Mouse (Mus musculus): ENCODE data around the gene Gm20388. TPM values are rescaled to one million over a fixed set of nuclear protein-coding genes. Genes with fewer than 3 reads are reported as not detected.

Gene Gm20388
- polyA plus RNA-seq, 1 experiment from 2014 or later, result 7.4 TPM

- Histone ChIP-seq H3K4me3 (replicated peaks) (no peak overlapping the region), H3K4me1 (peaks cover 4% of the 10 kb centered on the region; the same call in 1 of the 2 replicates), H3K27ac (no peak overlapping the region), H3K4me2 (no peak overlapping the region), H3K9ac (no peak overlapping the region), H3K36me3 (no peaks in the 10 kb centered on the region), H3K9me3 (replicated peaks) (no peaks in the 10 kb centered on the region), H3K27me3 (0 out of 2 replicates have a peak, but pooled peaks cover 1% of the 10 kb centered on the region)
- 78% methylated on average over 10 of the region's 10 CpGs for WGBS
- ATAC-seq (replicated peaks; ENCODE audit: low FRiP score), result no peak
These were observed 2457.9 kb downstream of the Gm20388 start for GRCm38 (mm10) chr8:122368494-122368893.

- WGBS, result 10% methylated on average over 9 of the region's 9 CpGs
- Histone ChIP-seq H3K4me3 (replicated peaks) (no peak overlapping the region), H3K9me3 (replicated peaks) (no peaks in the 10 kb centered on the region), H3K4me1 (peaks cover 4% of the 10 kb centered on the region; the same call in 1 of the 2 replicates), H3K9ac (no peak overlapping the region), H3K27me3 (no peaks in the 10 kb centered on the region), H3K4me2 (no peak overlapping the region), H3K27ac (no peak overlapping the region), H3K36me3 (no peaks in the 10 kb centered on the region)
- no peak; the same call in 1 of the 2 replicates for ATAC-seq (replicated peaks; ENCODE audit: low FRiP score)
These were observed 2459.0 kb downstream of the Gm20388 start for GRCm38 (mm10) chr8:122369665-122370064.

DNA sequence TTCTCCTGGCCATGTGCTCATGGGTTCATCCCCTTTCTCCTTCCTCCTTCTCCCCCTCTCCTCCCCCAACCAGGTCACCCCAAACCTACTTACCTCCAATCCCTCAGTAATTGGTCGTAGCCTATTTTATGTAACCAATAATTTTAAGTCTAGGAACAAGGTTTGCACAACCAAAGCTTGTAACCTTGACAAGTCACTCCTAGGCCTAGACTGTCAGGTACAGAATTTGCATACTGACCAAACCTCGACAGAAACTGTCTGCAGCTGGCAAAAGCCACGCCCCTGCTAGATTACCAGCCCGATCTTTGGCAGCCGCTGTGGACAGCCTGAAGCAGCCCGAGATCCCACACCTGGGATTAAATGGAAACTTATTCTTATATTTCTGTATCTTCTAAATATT is 2461.1 kb downstream of the Gm20388 start:
- no peaks in the 10 kb centered on the region for H3K36me3 ChIP-seq
- no peak overlapping the region for H3K9ac ChIP-seq
- no peak overlapping the region for H3K4me2 ChIP-seq
- H3K27me3 ChIP-seq, result no peaks in the 10 kb centered on the region
- 73% methylated on average over 6 of the region's 6 CpGs for WGBS
- H3K4me3 ChIP-seq (replicated peaks), result no peak overlapping the region
- no peak for ATAC-seq (replicated peaks; ENCODE audit: low FRiP score)
- no peak overlapping the region for H3K27ac ChIP-seq
- no peaks in the 10 kb centered on the region for H3K9me3 ChIP-seq (replicated peaks)
- peaks cover 11% of the 10 kb centered on the region; the same call in 1 of the 2 replicates for H3K4me1 ChIP-seq

GRCm38 (mm10) chr8:122375320-122375719 is 2464.7 kb downstream of the Gm20388 start:
- no peak overlapping the region for H3K27ac ChIP-seq
- H3K9ac ChIP-seq, result no peak overlapping the region
- 92% methylated on average over 7 of the region's 7 CpGs for WGBS
- H3K4me3 ChIP-seq (replicated peaks), result peak overlapping the region; percentile 92; the same call in 1 of the 2 replicates
- H3K27me3 ChIP-seq, result no peaks in the 10 kb centered on the region
- ATAC-seq (replicated peaks; ENCODE audit: low FRiP score), result no peak
- peaks cover 16% of the 10 kb centered on the region for H3K36me3 ChIP-seq
- H3K4me2 ChIP-seq, result peak overlapping the region; percentile 68
- no peaks in the 10 kb centered on the region for H3K9me3 ChIP-seq (replicated peaks)
- peaks cover 28% of the 10 kb centered on the region for H3K4me1 ChIP-seq

DNA sequence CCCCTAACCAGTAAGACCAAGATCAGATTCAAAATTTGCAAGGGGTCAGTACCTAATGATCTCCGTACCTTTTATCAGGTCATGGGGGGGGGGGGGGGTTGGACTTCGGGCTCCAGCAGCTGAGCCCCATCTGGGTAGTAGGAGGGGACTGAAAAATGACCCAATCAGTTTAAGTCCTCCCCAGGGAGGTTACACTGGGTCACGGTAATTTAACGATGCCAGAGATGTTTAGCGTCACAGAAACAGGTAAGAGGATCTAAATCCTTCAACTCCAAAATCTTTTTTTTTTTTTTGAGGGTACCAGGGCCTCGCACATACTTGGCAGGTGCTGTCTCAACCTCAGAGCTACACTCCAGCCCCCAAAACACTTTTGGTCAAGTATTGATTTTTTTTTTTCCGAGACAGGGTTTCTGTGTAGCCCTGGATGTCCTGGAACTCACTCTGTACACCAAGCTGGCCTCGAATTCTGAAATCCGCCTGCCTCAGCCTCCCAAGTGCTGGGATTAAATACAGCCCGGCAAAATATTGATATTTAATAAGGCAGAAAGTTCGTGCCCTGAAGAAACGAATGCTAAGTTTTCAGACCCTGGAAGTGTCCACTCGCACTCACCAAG is 2465.2 kb downstream of the Gm20388 start:
- Histone ChIP-seq H3K4me1 (peaks cover 28% of the 10 kb centered on the region), H3K27ac (peak overlapping the region; percentile 57; the same call in 1 of the 2 replicates), H3K4me2 (peak overlapping the region; percentile 68), H3K4me3 (replicated peaks) (peak overlapping the region; percentile 92), H3K9me3 (replicated peaks) (no peaks in the 10 kb centered on the region), H3K27me3 (no peaks in the 10 kb centered on the region), H3K36me3 (peaks cover 21% of the 10 kb centered on the region), H3K9ac (peak overlapping the region; percentile 30; the same call in 1 of the 2 replicates)
- 25% methylated on average over 13 of the region's 13 CpGs for WGBS
- peak; percentile 10 for ATAC-seq (replicated peaks; ENCODE audit: low FRiP score)

DNA sequence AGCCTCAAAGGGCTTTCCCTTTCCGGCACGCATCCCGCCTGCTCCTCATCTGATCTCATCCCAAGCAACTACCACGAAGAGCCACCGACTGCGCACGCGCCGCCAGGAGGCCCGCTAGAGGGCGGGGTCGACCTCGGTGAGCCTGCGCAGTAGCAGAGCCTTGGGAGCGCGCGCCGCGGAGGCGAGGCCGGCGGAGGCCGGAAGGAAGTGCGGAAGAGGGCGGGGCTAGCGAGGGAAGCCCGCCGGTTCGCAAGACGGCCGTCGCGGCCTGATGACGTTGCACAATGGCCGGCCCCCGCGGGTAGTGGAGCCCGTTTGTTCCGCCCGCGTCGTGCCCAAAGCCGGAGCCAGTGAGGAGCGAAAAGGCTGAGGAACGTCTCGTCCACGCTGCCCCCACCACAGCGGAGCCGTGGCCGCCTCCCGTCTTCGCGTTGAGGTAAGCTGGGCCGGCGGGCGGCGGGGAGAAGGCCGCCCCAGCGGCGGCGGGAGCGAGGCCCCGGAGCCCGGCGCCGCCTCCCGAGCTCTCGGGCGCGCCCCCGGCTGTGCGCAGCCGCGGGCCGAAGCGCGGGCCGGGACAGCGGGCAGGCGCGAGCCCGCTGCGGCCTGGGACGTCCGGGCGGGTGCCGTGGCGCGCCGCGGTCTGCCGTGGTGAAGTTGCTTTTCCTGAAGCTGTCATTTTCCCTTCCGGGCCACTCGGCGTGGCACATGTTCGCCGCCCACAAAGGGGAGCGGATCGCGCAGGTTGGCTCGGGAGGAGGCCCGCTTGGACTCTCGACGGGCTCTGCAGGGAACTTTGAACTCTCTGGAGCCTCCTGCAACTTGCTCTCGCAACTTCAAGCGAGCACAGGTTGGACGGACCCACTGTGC is 2466.0 kb downstream of the Gm20388 start, which contains the start of gene Zc3h18:
Gene Zc3h18, plus strand, starts transcription at position 245 of the 867 bp plus-strand sequence.
- peaks cover 25% of the 10 kb centered on the region for H3K36me3 ChIP-seq
- ATAC-seq (replicated peaks; ENCODE audit: low FRiP score), result peak; percentile 96
- peak within 1 kb of the TSS; percentile 68 for H3K4me2 ChIP-seq
- H3K4me1 ChIP-seq, result peaks cover 28% of the 10 kb centered on the region
- WGBS, result under 1% methylated on average over 104 of the region's 107 CpGs
- H3K9ac ChIP-seq, result peak within 1 kb of the TSS; percentile 94
- H3K4me3 ChIP-seq (replicated peaks), result peak within 1 kb of the TSS; percentile 92
- peak within 1 kb of the TSS; percentile 96 for H3K27ac ChIP-seq
- no peaks in the 10 kb centered on the region for H3K27me3 ChIP-seq
- H3K9me3 ChIP-seq (replicated peaks), result no peaks in the 10 kb centered on the region

DNA sequence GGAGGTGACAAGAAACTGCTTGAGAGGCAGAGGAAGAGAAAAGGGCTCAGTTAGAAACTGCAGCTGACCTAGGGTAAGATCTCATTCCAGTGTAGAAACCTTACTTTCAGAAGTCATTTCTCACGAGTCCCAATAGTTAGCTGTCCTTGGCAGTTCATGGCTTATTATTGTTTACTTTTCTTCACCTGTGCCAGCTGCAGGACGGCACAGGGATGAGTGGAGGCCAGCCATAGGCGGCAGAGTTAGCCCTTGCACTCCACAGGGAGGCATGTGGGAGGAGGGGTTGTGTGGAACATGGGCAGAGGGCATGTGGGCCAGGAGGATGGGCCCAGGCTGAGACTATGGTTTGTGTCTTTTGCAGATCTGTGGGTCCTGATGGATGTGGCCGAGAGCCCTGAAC is 2472.4 kb downstream of the Gm20388 start:
- H3K9ac ChIP-seq, result no peak overlapping the region
- no peaks in the 10 kb centered on the region for H3K27me3 ChIP-seq
- H3K4me1 ChIP-seq, result peaks cover 11% of the 10 kb centered on the region
- H3K4me3 ChIP-seq (replicated peaks), result no peak overlapping the region
- 81% methylated on average over 4 of the region's 4 CpGs for WGBS
- peaks cover 80% of the 10 kb centered on the region for H3K36me3 ChIP-seq
- H3K27ac ChIP-seq, result no peak overlapping the region
- H3K9me3 ChIP-seq (replicated peaks), result no peaks in the 10 kb centered on the region
- H3K4me2 ChIP-seq, result no peak overlapping the region
- no peak for ATAC-seq (replicated peaks; ENCODE audit: low FRiP score)

GRCm38 (mm10) chr8:122389357-122389756 is 2478.7 kb downstream of the Gm20388 start:
- WGBS, result 89% methylated on average over 3 of the region's 3 CpGs
- H3K36me3 ChIP-seq, result peaks cover 94% of the 10 kb centered on the region

GRCm38 (mm10) chr8:122390758-122391157 is 2480.1 kb downstream of the Gm20388 start:
- H3K4me1 ChIP-seq, result no peaks in the 10 kb centered on the region
- peaks cover 94% of the 10 kb centered on the region for H3K36me3 ChIP-seq

More at GRCm38 (mm10) chr8:122389357-122389756, 2478.7 kb downstream of the Gm20388 start:
- no peak overlapping the region for H3K9ac ChIP-seq
- H3K4me1 ChIP-seq, result no peaks in the 10 kb centered on the region
- ATAC-seq (replicated peaks; ENCODE audit: low FRiP score), result no peak
- no peak overlapping the region for H3K4me2 ChIP-seq
- H3K4me3 ChIP-seq (replicated peaks), result no peak overlapping the region
- H3K9me3 ChIP-seq (replicated peaks), result no peaks in the 10 kb centered on the region
- no peaks in the 10 kb centered on the region for H3K27me3 ChIP-seq
- H3K27ac ChIP-seq, result no peak overlapping the region

DNA sequence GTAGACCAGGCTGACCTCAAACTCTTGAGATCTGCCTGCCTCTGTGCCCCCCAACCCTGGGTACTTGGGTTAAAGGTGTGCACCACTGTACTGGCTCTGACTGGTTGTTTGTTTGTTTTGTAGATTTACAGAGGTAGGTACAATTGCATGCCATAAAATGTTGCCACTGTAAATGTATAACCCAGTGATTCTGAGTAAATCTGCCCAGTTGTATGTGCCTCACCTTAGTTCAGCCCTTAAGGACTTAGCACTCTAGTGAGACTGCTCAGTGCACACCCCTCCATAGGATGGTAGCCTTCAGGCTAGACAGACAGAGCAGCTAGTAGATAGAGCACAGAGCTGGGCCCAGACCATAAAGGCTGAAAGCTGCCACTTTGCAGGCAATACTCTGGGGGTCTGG is 2483.1 kb downstream of the Gm20388 start:
- Histone ChIP-seq H3K9ac (no peak overlapping the region), H3K4me1 (no peaks in the 10 kb centered on the region), H3K4me2 (no peak overlapping the region), H3K36me3 (peaks cover 87% of the 10 kb centered on the region), H3K27me3 (no peaks in the 10 kb centered on the region), H3K9me3 (replicated peaks) (no peaks in the 10 kb centered on the region), H3K4me3 (replicated peaks) (no peak overlapping the region), H3K27ac (no peak overlapping the region)
- no peak for ATAC-seq (replicated peaks; ENCODE audit: low FRiP score)

More at GRCm38 (mm10) chr8:122390758-122391157, 2480.1 kb downstream of the Gm20388 start:
- no peaks in the 10 kb centered on the region for H3K9me3 ChIP-seq (replicated peaks)
- no peak overlapping the region for H3K27ac ChIP-seq
- no peak overlapping the region for H3K4me3 ChIP-seq (replicated peaks)
- no peaks in the 10 kb centered on the region for H3K27me3 ChIP-seq
- no peak overlapping the region for H3K4me2 ChIP-seq
- no peak overlapping the region for H3K9ac ChIP-seq
- WGBS, result 85% methylated on average over 3 of the region's 3 CpGs
- ATAC-seq (replicated peaks; ENCODE audit: low FRiP score), result no peak

GRCm38 (mm10) chr8:122395291-122395690 is 2484.7 kb downstream of the Gm20388 start:
- Histone ChIP-seq H3K4me2 (no peak overlapping the region), H3K36me3 (peaks cover 88% of the 10 kb centered on the region), H3K9me3 (replicated peaks) (no peaks in the 10 kb centered on the region), H3K4me1 (no peaks in the 10 kb centered on the region), H3K27ac (no peak overlapping the region), H3K27me3 (no peaks in the 10 kb centered on the region), H3K4me3 (replicated peaks) (no peak overlapping the region), H3K9ac (no peak overlapping the region)
- ATAC-seq (replicated peaks; ENCODE audit: low FRiP score), result no peak
- WGBS, result 88% methylated on average over 6 of the region's 6 CpGs

DNA sequence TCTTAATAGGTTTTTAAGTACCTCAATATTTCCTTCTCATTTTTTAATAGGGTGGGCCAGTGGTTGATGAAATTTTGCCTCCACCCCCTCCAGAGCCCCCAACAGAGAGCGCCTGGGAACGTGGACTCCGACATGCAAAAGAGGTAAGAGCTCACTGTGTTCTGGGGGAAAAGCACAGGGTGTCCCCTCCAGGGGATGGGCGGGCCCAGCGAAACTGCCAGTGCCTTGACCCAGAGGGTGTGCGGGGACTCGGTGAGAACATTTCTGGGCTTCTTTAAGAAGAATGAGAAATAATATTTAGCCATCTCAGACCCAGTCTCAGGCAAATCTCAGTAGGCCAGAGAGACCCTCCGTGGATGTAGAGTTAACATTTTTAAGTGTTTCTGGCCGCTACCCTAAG is 2487.5 kb downstream of the Gm20388 start:
- no peak overlapping the region for H3K9ac ChIP-seq
- no peaks in the 10 kb centered on the region for H3K27me3 ChIP-seq
- no peak overlapping the region for H3K4me2 ChIP-seq
- ATAC-seq (replicated peaks; ENCODE audit: low FRiP score), result no peak
- H3K36me3 ChIP-seq, result peaks cover 94% of the 10 kb centered on the region
- 95% methylated on average over 9 of the region's 9 CpGs for WGBS
- H3K4me3 ChIP-seq (replicated peaks), result no peak overlapping the region
- H3K9me3 ChIP-seq (replicated peaks), result no peaks in the 10 kb centered on the region
- no peaks in the 10 kb centered on the region for H3K4me1 ChIP-seq
- H3K27ac ChIP-seq, result no peak overlapping the region
